Mouse (Mus musculus) E14TG2a.4 (cell line): ENCODE data around the gene Cggbp1.

Experiments
- CTCF ChIP-seq: conservative IDR thresholded peaks from 2 replicates; pipeline ENCODE4 v1.5.1; 2014; ENCODE audit warnings: low read length
- NANOG ChIP-seq: IDR thresholded peaks from 2 replicates; pipeline ENCODE4 v1.6.1; 2014; ENCODE audit warnings: borderline replicate concordance, low read length, mixed read lengths
- POU5F1 ChIP-seq: IDR thresholded peaks from 2 replicates; pipeline ENCODE4 v1.6.1; 2014; ENCODE audit warnings: low read length, borderline replicate concordance

- no peak for TF ChIP-seq CTCF
- no peak for TF ChIP-seq POU5F1
- TF ChIP-seq NANOG: no peak
Measured at GRCm38 (mm10) chr16:64841481-64842373, 10.1 kb upstream of the Cggbp1 start.
